Mouse (Mus musculus) ES-Bruce4 (cell line): Measurements from ENCODE around the gene Elfn1.

Experiments used
- CTCF ChIP-seq: IDR thresholded peaks from one replicate; pipeline ENCODE4 v1.8.1; 2011; ENCODE audit warnings: low read depth, low read length
- EP300 ChIP-seq: IDR thresholded peaks from 2 replicates; pipeline ENCODE4 v1.6.1; 2011; ENCODE audit warnings: low read depth, low read length; ENCODE audit not compliant: insufficient read depth
- POLR2A ChIP-seq: IDR thresholded peaks from one replicate; pipeline ENCODE4 v1.8.1; 2011; ENCODE audit warnings: low read length; ENCODE audit not compliant: insufficient read depth

DNA sequence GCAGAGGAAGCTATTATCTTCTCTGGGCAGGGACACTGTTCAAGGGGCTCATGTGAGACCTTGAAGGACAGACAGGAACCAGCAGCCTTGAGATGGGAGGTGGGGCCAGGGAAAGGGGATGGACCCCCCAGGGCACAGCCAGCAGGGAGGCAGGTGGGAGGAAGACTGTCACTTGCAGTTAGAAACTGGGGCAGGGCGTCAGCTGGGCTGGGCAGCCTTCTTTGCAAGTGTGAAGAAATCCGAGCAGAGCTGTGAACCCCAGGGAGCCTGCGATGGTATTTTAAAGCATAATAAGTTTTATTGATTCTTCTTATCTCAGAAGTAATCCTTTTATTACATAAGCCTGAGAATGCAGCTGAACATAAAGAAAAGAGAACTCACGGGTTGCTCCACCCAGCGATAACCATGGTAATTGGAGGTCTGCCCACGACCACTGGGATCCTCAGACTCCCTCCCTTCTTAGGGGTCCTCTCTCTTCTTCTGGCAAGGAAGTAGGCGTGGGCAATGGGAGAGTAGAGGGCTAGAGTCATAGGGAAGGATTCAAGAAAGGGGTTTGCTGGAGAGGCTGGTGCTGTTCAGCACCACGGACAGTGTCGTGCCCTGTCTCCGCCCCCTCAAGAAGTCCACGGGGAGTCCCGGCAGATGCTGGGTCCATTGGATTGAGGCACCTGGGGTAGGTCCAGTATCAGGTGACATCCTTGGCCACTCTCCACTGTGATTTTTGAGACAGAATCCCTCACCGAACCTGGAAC lies 71.0 kb downstream of the Elfn1 start:
- TF ChIP-seq EP300 (no peak), POLR2A (no peak), CTCF (no peak)
